Mouse (Mus musculus): ENCODE results near the gene Paox. TPM values are rescaled to one million over a fixed set of nuclear protein-coding genes. Genes with fewer than 3 reads are reported as not detected.
"Not testable (repeated sequence)": the region's sequence is repeated elsewhere in the genome, so short reads cannot be mapped to it uniquely, and the experiment has no call there.

The Paox gene
- polyA plus RNA-seq, 1 experiment from 2014 or later, result 8.3 TPM

DNA sequence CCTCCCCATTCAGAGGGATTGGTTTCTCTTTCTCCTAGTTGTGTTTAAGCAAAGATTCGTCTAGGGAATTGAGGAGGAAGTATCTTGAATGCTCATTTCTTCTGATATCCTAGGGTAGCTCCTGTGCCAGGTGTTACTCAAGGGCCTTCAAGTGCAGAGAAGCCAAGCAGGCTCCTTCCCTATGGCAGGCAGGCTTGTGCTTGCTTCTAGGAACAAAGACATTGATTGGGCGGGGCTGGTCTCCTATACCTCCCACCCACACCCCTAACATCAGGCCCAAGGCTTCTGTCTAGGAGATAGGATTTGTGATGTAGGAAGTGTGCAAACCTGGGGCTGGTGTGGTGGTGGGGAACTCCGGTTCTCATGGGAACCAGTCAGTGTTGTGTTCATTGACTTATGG lies 11.3 kb downstream of the Paox start:
- H3K27ac ChIP-seq (ENCODE audit: low read length), result no peak overlapping the region
- no peaks in the 10 kb centered on the region for H3K27me3 ChIP-seq (ENCODE audit: control insufficient read depth, insufficient read depth, low read depth, low read length)
- no peaks in the 10 kb centered on the region for H3K36me3 ChIP-seq (ENCODE audit: control insufficient read depth, insufficient read depth, low read length)
- H3K9ac ChIP-seq (ENCODE audit: low read depth, low read length), result no peak overlapping the region
- H3K4me2 ChIP-seq (ENCODE audit: low read length), result no peak overlapping the region
- H3K4me3 ChIP-seq (ENCODE audit: low read depth, low read length), result no peak overlapping the region
- H3K4me1 ChIP-seq (ENCODE audit: control insufficient read depth, insufficient read depth, low read length), result no peaks in the 10 kb centered on the region; the same call in 1 of the 2 replicates
- ATAC-seq, result no peak
- WGBS, result 91% methylated on average over 3 of the region's 3 CpGs
- H3K9me3 ChIP-seq (replicated peaks; ENCODE audit: control insufficient read depth, low read length, poor library complexity, severe bottlenecking), result no peaks in the 10 kb centered on the region

DNA sequence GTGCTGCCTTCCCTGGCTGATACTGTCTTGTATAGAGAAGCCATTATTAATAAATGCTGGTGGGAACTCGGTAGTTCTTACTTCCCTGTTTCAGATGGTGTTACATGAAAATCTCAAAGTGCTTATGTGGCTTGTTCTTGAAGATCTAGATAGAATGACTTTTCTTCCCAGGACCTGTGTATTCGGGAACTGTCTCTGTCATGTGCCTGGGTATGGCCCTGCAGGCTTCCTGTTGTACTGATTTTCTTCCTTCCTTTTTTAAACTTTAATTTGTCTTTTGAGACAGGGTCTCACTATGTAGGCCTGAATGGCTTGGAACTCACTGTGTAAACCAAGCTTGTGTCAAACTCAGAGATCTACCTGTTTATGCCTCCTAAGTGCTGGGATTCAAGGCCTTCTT lies 12.3 kb downstream of the Paox start:
- Histone ChIP-seq H3K9me3 (replicated peaks; ENCODE audit: control insufficient read depth, low read length, poor library complexity, severe bottlenecking) (no peaks in the 10 kb centered on the region), H3K36me3 (ENCODE audit: control insufficient read depth, insufficient read depth, low read length) (no peaks in the 10 kb centered on the region), H3K4me1 (ENCODE audit: control insufficient read depth, insufficient read depth, low read length) (no peaks in the 10 kb centered on the region; the same call in 1 of the 2 replicates), H3K9ac (ENCODE audit: low read depth, low read length) (no peak overlapping the region), H3K4me2 (ENCODE audit: low read length) (no peak overlapping the region), H3K4me3 (ENCODE audit: low read depth, low read length) (no peak overlapping the region), H3K27me3 (ENCODE audit: control insufficient read depth, insufficient read depth, low read depth, low read length) (no peaks in the 10 kb centered on the region), H3K27ac (ENCODE audit: low read length) (no peak overlapping the region)
- no peak for ATAC-seq
- 94% methylated on average over 2 of the region's 2 CpGs for WGBS

DNA sequence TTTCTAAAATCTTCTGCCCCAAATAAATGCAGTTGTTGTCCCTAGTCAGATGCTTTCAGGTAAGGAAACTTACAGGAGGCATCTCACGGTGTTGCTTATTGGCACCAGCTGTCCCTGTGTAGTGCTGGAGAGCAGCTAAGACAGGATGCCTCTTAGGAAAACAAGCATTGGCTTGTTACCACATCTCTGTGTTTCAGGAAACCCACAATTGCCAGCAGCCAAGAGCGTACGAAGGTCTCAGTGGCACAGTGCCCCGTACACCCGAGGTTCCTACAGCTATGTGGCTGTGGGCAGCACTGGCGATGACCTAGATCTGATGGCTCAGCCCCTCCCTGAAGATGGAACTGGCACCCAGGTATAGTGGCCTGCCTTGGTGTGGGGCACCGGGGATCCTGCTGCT lies 16.6 kb downstream of the Paox start:
- ATAC-seq; H3K9me3 ChIP-seq (replicated peaks; ENCODE audit: control insufficient read depth, low read length, poor library complexity, severe bottlenecking); H3K4me2 ChIP-seq (ENCODE audit: low read length); H3K4me3 ChIP-seq (ENCODE audit: low read depth, low read length); H3K4me1 ChIP-seq (ENCODE audit: control insufficient read depth, insufficient read depth, low read length); H3K27me3 ChIP-seq (ENCODE audit: control insufficient read depth, insufficient read depth, low read depth, low read length); H3K36me3 ChIP-seq (ENCODE audit: control insufficient read depth, insufficient read depth, low read length); H3K27ac ChIP-seq (ENCODE audit: low read length); H3K9ac ChIP-seq (ENCODE audit: low read depth, low read length): not testable (repeated sequence)
- 93% methylated on average over 7 of the region's 7 CpGs for WGBS

DNA sequence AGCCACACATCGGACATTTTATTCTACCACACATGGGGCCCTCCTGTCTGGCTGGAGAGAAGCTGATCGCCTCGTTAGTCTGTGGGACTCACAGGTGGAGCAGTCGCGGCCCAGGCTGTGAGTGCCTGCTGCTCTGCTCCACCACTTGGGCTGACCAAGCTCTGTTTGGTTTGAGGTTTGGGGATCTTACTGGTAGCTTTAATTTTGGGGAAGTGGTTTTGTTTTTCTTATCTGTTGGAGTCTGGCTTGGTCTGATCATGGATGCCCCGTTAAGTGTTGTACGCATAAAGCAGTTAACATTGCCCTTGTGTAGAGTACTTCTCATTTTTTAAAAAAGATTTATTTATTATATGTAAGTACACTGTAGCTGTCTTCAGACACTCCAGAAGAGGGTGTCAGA lies 18.4 kb downstream of the Paox start:
- ATAC-seq; H3K36me3 ChIP-seq (ENCODE audit: control insufficient read depth, insufficient read depth, low read length); H3K4me1 ChIP-seq (ENCODE audit: control insufficient read depth, insufficient read depth, low read length); H3K4me3 ChIP-seq (ENCODE audit: low read depth, low read length); H3K27ac ChIP-seq (ENCODE audit: low read length); H3K27me3 ChIP-seq (ENCODE audit: control insufficient read depth, insufficient read depth, low read depth, low read length); H3K9me3 ChIP-seq (replicated peaks; ENCODE audit: control insufficient read depth, low read length, poor library complexity, severe bottlenecking); H3K9ac ChIP-seq (ENCODE audit: low read depth, low read length); H3K4me2 ChIP-seq (ENCODE audit: low read length): not testable (repeated sequence)
- 91% methylated on average over 5 of the region's 7 CpGs for WGBS

- Histone ChIP-seq H3K27me3 (ENCODE audit: control insufficient read depth, insufficient read depth, low read depth, low read length) (no peaks in the 10 kb centered on the region), H3K36me3 (ENCODE audit: control insufficient read depth, insufficient read depth, low read length) (no peaks in the 10 kb centered on the region), H3K9ac (ENCODE audit: low read depth, low read length) (no peak overlapping the region), H3K27ac (ENCODE audit: low read length) (no peak overlapping the region), H3K4me2 (ENCODE audit: low read length) (no peak overlapping the region), H3K4me3 (ENCODE audit: low read depth, low read length) (no peak overlapping the region), H3K4me1 (ENCODE audit: control insufficient read depth, insufficient read depth, low read length) (peaks cover 9% of the 10 kb centered on the region), H3K9me3 (replicated peaks; ENCODE audit: control insufficient read depth, low read length, poor library complexity, severe bottlenecking) (no peaks in the 10 kb centered on the region)
- WGBS, result 89% methylated on average over 5 of the region's 5 CpGs
- no peak for ATAC-seq
Measured at GRCm38 (mm10) chr7:140135106-140135770, 19.6 kb downstream of the Paox start.

DNA sequence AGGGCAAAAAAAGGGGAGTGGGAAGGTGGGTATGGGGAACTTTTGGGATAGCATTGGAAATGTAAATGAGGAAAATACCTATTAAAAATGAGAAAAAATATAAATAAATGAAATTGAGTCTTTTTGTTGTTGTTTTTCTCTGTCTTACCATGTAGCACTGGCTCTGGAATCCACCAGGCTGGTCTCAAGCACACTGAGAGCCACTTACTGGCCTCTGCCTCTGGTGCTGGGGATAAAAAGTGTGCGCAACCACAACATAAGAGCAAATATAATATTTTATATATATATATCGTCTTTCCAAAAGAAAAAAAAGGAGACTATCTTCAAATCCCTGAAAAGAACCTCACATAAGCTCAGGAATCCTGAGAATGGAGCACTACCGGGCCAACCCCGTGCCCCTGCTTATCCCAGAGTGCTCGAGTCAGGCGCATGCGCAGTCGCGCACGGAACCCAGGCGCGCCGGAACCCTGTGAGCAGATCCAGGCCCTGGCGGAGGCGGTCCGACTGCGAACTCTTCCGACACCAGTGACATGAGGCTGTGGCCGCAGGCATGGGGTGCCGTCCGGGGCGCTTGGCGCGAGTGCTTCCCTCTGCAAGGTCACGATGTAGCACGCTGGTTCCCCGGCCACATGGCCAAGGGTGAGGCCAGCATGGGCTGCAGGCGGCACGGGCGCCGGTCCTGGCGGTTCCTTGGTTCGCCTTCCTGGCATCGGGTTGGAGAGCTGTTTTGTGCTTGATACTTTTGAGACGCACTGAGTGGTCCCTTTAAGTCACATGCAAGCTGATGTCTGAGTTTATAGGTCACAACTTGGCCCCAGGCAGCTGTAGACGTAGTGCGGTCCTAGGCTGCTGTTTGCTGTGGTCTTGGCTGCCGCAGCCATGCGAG lies 21.8 kb downstream of the Paox start, which contains the start of gene Mtg1:
Gene Mtg1 (plus strand): TSS at position 430 of the 886 bp plus-strand sequence.
- no peaks in the 10 kb centered on the region for H3K36me3 ChIP-seq (ENCODE audit: control insufficient read depth, insufficient read depth, low read length)
- H3K27ac ChIP-seq (ENCODE audit: low read length), result peak within 1 kb of the TSS; percentile 89
- peak; percentile 98 for ATAC-seq
- H3K27me3 ChIP-seq (ENCODE audit: control insufficient read depth, insufficient read depth, low read depth, low read length), result no peaks in the 10 kb centered on the region
- peak within 1 kb of the TSS; percentile 79 for H3K4me2 ChIP-seq (ENCODE audit: low read length)
- 1% methylated on average over 39 of the region's 39 CpGs for WGBS
- H3K9me3 ChIP-seq (replicated peaks; ENCODE audit: control insufficient read depth, low read length, poor library complexity, severe bottlenecking), result no peaks in the 10 kb centered on the region
- peak within 1 kb of the TSS; percentile 91 for H3K9ac ChIP-seq (ENCODE audit: low read depth, low read length)
- H3K4me3 ChIP-seq (ENCODE audit: low read depth, low read length), result peak within 1 kb of the TSS; percentile 88
- H3K4me1 ChIP-seq (ENCODE audit: control insufficient read depth, insufficient read depth, low read length), result peaks cover 9% of the 10 kb centered on the region

- WGBS, result 1% methylated on average over 8 of the region's 8 CpGs
- no peaks in the 10 kb centered on the region for H3K27me3 ChIP-seq (ENCODE audit: control insufficient read depth, insufficient read depth, low read depth, low read length)
- H3K4me2 ChIP-seq (ENCODE audit: low read length), result peak overlapping the region; percentile 79
- H3K9ac ChIP-seq (ENCODE audit: low read depth, low read length), result peak overlapping the region; percentile 91
- peaks cover 9% of the 10 kb centered on the region for H3K4me1 ChIP-seq (ENCODE audit: control insufficient read depth, insufficient read depth, low read length)
- H3K9me3 ChIP-seq (replicated peaks; ENCODE audit: control insufficient read depth, low read length, poor library complexity, severe bottlenecking), result no peaks in the 10 kb centered on the region
- H3K36me3 ChIP-seq (ENCODE audit: control insufficient read depth, insufficient read depth, low read length), result no peaks in the 10 kb centered on the region
- ATAC-seq, result no peak
- H3K27ac ChIP-seq (ENCODE audit: low read length), result peak overlapping the region; percentile 89
- peak overlapping the region; percentile 88 for H3K4me3 ChIP-seq (ENCODE audit: low read depth, low read length)
Measured at GRCm38 (mm10) chr7:140138021-140138310, 22.4 kb downstream of the Paox start.

- Histone ChIP-seq H3K36me3 (ENCODE audit: control insufficient read depth, insufficient read depth, low read length) (no peaks in the 10 kb centered on the region), H3K4me2 (ENCODE audit: low read length) (no peak overlapping the region), H3K4me3 (ENCODE audit: low read depth, low read length) (no peak overlapping the region), H3K4me1 (ENCODE audit: control insufficient read depth, insufficient read depth, low read length) (peaks cover 9% of the 10 kb centered on the region), H3K9me3 (replicated peaks; ENCODE audit: control insufficient read depth, low read length, poor library complexity, severe bottlenecking) (no peaks in the 10 kb centered on the region), H3K9ac (ENCODE audit: low read depth, low read length) (no peak overlapping the region), H3K27ac (ENCODE audit: low read length) (no peak overlapping the region), H3K27me3 (ENCODE audit: control insufficient read depth, insufficient read depth, low read depth, low read length) (no peaks in the 10 kb centered on the region)
- no peak for ATAC-seq
- 8% methylated on average over 14 of the region's 14 CpGs for WGBS
Measured at GRCm38 (mm10) chr7:140141350-140141749, 25.8 kb downstream of the Paox start.

- 86% methylated on average over 4 of the region's 4 CpGs for WGBS
- ATAC-seq, result no peak
- H3K9me3 ChIP-seq (replicated peaks; ENCODE audit: control insufficient read depth, low read length, poor library complexity, severe bottlenecking), result no peaks in the 10 kb centered on the region
- H3K4me2 ChIP-seq (ENCODE audit: low read length), result no peak overlapping the region
- H3K4me3 ChIP-seq (ENCODE audit: low read depth, low read length), result no peak overlapping the region
- H3K27ac ChIP-seq (ENCODE audit: low read length), result no peak overlapping the region
- no peak overlapping the region for H3K9ac ChIP-seq (ENCODE audit: low read depth, low read length)
- no peaks in the 10 kb centered on the region for H3K4me1 ChIP-seq (ENCODE audit: control insufficient read depth, insufficient read depth, low read length)
- no peaks in the 10 kb centered on the region for H3K27me3 ChIP-seq (ENCODE audit: control insufficient read depth, insufficient read depth, low read depth, low read length)
- H3K36me3 ChIP-seq (ENCODE audit: control insufficient read depth, insufficient read depth, low read length), result no peaks in the 10 kb centered on the region
Measured at GRCm38 (mm10) chr7:140144550-140144949, 29.0 kb downstream of the Paox start.
